Mouse (Mus musculus) embryonic facial prominence, embryonic 10.5 days (tissue): ENCODE data around the gene Dio1. TPM values are rescaled to one million over a fixed set of nuclear protein-coding genes. Genes with fewer than 3 reads are reported as not detected.
A peak's percentile ranks its signal among the peaks of the same experiment; 100 is the strongest.

Source experiments
- DNase-seq: peaks from one replicate; pipeline ENCODE4 v3.0.0-alpha.2; 2017; ENCODE audit warnings: low spot score
- H3K27ac ChIP-seq: fragments of 300-500 bp; sonication (generic); replicated peaks from 2 replicates; pipeline ENCODE4 v1.5.1; 2016; ENCODE audit warnings: mild to moderate bottlenecking
- H3K27me3 ChIP-seq: fragments of 300-500 bp; sonication (generic); replicated peaks from 2 replicates; pipeline ENCODE4 v1.6.1; 2016; ENCODE audit warnings: low read depth, mild to moderate bottlenecking; ENCODE audit not compliant: poor library complexity, severe bottlenecking
- H3K36me3 ChIP-seq: fragments of 300-500 bp; sonication (generic); replicated peaks from 2 replicates; pipeline ENCODE4 v1.6.1; 2016; ENCODE audit warnings: mild to moderate bottlenecking, moderate library complexity
- H3K4me1 ChIP-seq: fragments of 300-500 bp; sonication (generic); 2 replicates; pipeline ENCODE4 v1.6.1; 2016
- H3K4me3 ChIP-seq: fragments of 300-500 bp; sonication (generic); 2 replicates; pipeline ENCODE4 v1.5.1; 2016; ENCODE audit warnings: mild to moderate bottlenecking, moderate library complexity
- H3K9me3 ChIP-seq: fragments of 300-500 bp; sonication (generic); 2 replicates; pipeline ENCODE4 v1.6.1; 2016; ENCODE audit warnings: mild to moderate bottlenecking
- WGBS: fragments of 180-500 bp; shearing (Covaris S2); methylation state at CpG from one replicate; pipeline ENCODE4 v1.1.7; 2016; 5-methylcytosine and 5-hydroxymethylcytosine counted together
- polyA plus RNA-seq: library from polyadenylated mRNA; unstranded; fragments of >200 nt; fragmentation: Nextera tagmentation; extraction: Ambion mirVana; gene quantifications from 2 replicates; pipeline ENCODE4 v1.2.1, GENCODE M21; 2016

Gene Dio1
- polyA plus RNA-seq, 1 experiment from 2014 or later = not detected

DNA sequence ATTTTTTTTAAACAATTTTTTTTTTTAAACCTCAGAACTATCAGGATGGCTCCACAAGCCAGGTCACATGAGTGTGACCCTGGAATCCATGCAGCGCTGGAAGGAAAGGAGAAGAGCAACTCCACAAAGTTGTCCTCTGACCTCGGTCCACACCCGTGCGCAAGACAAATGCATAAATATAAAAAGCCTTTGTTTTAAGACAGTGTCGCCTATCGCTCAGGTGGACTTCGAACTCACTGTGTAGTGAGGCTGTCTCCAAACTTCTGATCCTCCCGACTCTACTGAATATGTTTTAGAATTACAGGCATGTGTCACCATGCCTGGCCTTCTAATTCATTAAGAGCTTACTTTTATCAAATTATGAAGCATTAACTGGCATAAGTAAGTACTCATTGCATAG, 21.6 kb upstream of the Dio1 start:
- Histone ChIP-seq H3K4me1 (no peaks in the 10 kb centered on the region), H3K27ac (no peak overlapping the region), H3K9me3 (no peaks in the 10 kb centered on the region), H3K4me3 (no peak overlapping the region), H3K36me3 (peaks cover 27% of the 10 kb centered on the region), H3K27me3 (no peaks in the 10 kb centered on the region)
- no peak for DNase-seq
- WGBS = 95% methylated on average over 8 of the region's 8 CpGs

DNA sequence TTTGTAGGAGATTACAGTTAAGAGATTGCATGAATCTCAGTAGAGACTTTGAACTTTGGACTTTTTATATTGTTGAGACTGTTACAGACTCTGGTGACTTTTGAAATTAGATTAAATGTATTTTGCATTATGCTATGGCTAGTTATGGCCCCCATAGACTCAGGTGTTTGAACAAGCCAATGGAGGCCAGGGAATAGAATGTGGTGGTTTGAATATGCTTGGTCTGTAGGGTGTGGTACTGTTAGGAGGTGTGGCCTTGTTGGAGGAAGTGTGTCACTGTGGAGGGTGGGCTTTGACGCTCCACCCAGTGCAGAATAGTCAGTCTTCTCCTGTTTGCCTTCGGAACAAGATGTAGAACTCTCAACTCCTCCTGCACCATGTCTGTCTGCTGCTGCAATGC, 16.1 kb upstream of the Dio1 start:
- no peak overlapping the region for H3K27ac ChIP-seq
- no peak overlapping the region for H3K4me3 ChIP-seq
- H3K27me3 ChIP-seq = no peaks in the 10 kb centered on the region
- 87% methylated on average over 2 of the region's 2 CpGs for WGBS
- no peaks in the 10 kb centered on the region for H3K4me1 ChIP-seq
- no peaks in the 10 kb centered on the region for H3K9me3 ChIP-seq
- H3K36me3 ChIP-seq = peaks cover 73% of the 10 kb centered on the region
- DNase-seq = no peak

DNA sequence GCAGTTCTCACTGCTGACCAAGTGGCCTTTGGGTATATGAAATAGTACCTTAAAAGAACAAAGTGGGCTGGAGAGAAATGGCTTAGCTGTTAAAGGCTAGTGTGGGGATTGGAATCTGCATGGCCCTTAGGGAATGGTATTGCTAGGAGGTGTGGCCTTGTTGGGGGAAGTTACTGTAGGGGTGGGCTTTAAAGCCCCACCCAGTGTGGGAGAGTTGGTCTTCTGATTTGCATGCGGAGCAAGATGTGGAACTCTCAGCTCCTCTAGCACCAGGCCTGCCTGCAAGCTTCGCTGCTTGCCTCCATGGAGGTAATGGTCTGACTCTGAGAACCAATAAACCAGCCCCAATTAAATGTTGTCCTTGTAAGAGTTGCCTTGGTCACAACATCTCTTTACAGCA, 14.1 kb upstream of the Dio1 start:
- H3K36me3 ChIP-seq = peaks cover 67% of the 10 kb centered on the region

DNA sequence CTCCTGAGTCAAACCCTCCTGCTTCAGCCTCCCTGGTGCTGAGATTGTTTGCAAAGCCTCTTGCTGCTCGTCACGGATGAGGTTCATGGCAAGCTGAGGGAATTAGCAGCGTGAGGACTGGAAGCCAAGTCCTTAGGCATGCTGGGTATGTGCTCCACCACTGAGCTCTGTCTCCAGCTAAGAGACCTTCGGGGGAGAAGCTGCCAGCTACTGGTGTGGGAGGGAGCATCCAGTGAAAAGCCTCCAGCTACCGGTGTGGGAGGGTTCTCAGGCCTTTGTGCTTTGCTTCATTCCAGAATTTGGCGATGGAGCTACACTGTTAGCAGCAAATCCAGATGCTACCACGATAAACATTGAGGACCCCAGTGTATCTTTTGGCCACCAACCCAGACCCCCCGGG, 11.7 kb upstream of the Dio1 start:
- peaks cover 13% of the 10 kb centered on the region for H3K4me1 ChIP-seq
- peaks cover 59% of the 10 kb centered on the region for H3K36me3 ChIP-seq
- DNase-seq = no peak
- 82% methylated on average over 8 of the region's 8 CpGs for WGBS
- no peaks in the 10 kb centered on the region for H3K9me3 ChIP-seq
- no peak overlapping the region for H3K27ac ChIP-seq
- no peak overlapping the region for H3K4me3 ChIP-seq
- H3K27me3 ChIP-seq = no peaks in the 10 kb centered on the region

More for the DNA sequence above, 14.1 kb upstream of the Dio1 start:
- no peak for DNase-seq
- Histone ChIP-seq H3K27me3 (no peaks in the 10 kb centered on the region), H3K27ac (no peak overlapping the region), H3K9me3 (no peaks in the 10 kb centered on the region), H3K4me3 (no peak overlapping the region), H3K4me1 (no peaks in the 10 kb centered on the region)
- WGBS = 78% methylated on average over 2 of the region's 2 CpGs

DNA sequence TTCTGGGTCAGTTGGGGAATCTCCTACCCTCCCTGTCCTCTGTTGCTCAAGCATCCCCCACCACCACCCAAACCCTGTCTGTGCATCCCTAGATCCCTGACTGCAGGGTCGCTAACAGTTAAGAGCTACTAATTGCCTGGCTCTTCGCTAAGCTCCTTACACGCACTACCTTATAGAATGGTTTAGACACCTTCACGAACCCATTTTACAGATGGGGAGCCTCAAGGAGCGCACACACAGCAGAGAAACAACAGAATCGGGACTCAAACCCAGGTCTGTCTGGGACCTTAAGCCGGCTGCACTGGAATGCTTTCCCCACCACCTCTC, 7.5 kb upstream of the Dio1 start:
- H3K4me3 ChIP-seq = peak overlapping the region; percentile 76
- peaks cover 18% of the 10 kb centered on the region for H3K36me3 ChIP-seq
- H3K9me3 ChIP-seq = no peaks in the 10 kb centered on the region
- no peak for DNase-seq
- peaks cover 19% of the 10 kb centered on the region for H3K4me1 ChIP-seq
- peak overlapping the region; percentile 81 for H3K27ac ChIP-seq
- 11% methylated on average over 7 of the region's 7 CpGs for WGBS
- H3K27me3 ChIP-seq = no peaks in the 10 kb centered on the region

GRCm38 (mm10) chr4:107313690-107314478, 6.9 kb upstream of the Dio1 start, which contains the start of gene Yipf1:
Gene Yipf1, plus strand, starts transcription at chr4:107314363.
- Histone ChIP-seq H3K4me1 (peaks cover 19% of the 10 kb centered on the region), H3K36me3 (peaks cover 13% of the 10 kb centered on the region), H3K27ac (peak within 1 kb of the TSS; percentile 81), H3K4me3 (peak within 1 kb of the TSS; percentile 76), H3K27me3 (no peaks in the 10 kb centered on the region), H3K9me3 (no peaks in the 10 kb centered on the region)
- WGBS = under 1% methylated on average over 29 of the region's 29 CpGs
- peak; percentile 89 for DNase-seq

GRCm38 (mm10) chr4:107303531-107303930, 3.4 kb downstream of the Dio1 start:
- Histone ChIP-seq H3K27ac (no peak overlapping the region), H3K4me3 (no peak overlapping the region), H3K36me3 (no peaks in the 10 kb centered on the region), H3K4me1 (peaks cover 5% of the 10 kb centered on the region), H3K9me3 (no peaks in the 10 kb centered on the region), H3K27me3 (no peaks in the 10 kb centered on the region)
- no peak for DNase-seq
- whole genome bisulfite sequencing = 60% methylated on average over 3 of the region's 3 CpGs

DNA sequence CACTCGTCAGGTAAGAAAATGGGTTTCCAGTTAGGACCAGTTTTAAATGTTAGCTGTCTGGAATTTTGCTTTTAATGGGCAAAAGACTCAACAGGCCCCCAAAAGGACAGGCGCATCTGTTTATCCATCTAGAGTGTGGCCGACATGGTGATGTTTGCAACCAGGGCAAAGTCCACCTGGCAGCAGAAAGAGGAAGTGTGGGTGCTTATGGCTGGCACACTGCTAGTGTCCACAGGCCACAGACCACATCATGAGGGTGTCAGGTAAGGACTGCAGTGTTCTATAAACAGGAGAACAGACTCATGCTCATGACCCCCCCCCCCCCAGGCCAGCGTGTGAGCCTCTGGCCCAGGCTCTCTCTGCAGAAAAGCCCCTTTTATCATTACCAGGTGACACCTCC, 4.1 kb downstream of the Dio1 start:
- Histone ChIP-seq H3K27ac (no peak overlapping the region), H3K4me3 (no peak overlapping the region), H3K9me3 (no peaks in the 10 kb centered on the region), H3K4me1 (peaks cover 5% of the 10 kb centered on the region), H3K36me3 (no peaks in the 10 kb centered on the region), H3K27me3 (no peaks in the 10 kb centered on the region)
- DNase-seq = no peak
- WGBS = 81% methylated on average over 4 of the region's 4 CpGs

GRCm38 (mm10) chr4:107302221-107302620, 4.7 kb downstream of the Dio1 start:
- Histone ChIP-seq H3K27ac (no peak overlapping the region), H3K4me1 (peaks cover 5% of the 10 kb centered on the region), H3K4me3 (no peak overlapping the region), H3K27me3 (no peaks in the 10 kb centered on the region), H3K9me3 (no peaks in the 10 kb centered on the region), H3K36me3 (no peaks in the 10 kb centered on the region)
- no peak for DNase-seq
- WGBS = 88% methylated on average over 9 of the region's 9 CpGs

DNA sequence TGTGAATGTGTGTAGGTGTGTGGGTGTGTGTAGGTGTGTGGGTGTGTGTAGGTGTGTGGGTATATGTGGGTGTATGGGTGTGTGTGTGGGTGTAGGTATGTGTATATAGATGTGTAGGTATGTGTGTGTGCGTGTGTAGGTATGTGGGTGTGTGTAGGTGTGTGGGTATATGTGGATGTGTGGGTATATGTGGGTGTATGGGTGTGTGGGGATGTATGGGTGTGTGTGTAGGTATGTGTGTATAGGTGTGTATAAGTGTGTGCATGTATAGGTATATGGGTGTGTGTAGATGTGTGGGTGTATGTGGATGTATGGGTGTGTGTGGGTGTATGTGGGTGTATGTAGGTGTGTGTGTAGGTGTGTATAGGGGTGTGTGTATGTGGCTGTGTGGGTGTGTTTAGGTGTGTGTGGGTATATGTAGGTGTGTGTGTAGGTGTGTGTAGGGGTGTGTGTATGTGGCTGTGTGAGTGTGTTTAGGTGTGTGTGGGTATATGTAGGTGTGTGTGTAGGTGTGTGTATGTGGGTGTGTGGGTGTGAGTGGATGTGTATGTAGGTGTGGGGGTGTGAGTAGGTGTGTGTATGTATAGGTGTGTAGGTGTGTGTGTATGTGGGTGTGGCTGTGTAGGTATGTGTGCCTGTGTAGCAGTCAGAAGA, 5.9 kb downstream of the Dio1 start:
- Histone ChIP-seq H3K27me3 (no peaks in the 10 kb centered on the region), H3K36me3 (no peaks in the 10 kb centered on the region), H3K4me3 (no peak overlapping the region), H3K9me3 (no peaks in the 10 kb centered on the region), H3K4me1 (no peaks in the 10 kb centered on the region; the same call in none of the 2 replicates), H3K27ac (no peak overlapping the region)
- DNase-seq = no peak
- 94% methylated on average over 1 of the region's 1 CpGs for WGBS

DNA sequence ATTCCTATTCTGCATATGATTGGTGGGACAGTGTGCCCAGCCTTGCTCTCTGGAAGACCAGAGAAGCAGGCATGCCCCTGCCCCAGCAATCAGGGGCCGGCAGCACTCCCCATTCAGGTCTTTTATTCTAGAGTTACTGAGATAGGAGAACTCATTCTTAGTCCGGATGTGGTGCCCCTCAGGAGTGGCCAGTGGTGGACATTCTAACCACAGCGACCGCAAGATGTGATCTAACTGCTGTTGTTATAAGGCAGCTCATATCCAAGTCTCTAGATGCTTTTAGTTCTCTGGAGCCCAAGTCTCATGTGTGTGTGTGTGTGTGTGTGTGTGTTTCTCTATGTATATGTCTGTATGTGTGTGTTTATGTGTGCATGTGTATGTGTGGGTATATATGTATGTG, 6.6 kb downstream of the Dio1 start:
- Histone ChIP-seq H3K4me1 (no peaks in the 10 kb centered on the region; the same call in none of the 2 replicates), H3K27me3 (no peaks in the 10 kb centered on the region), H3K4me3 (no peak overlapping the region), H3K27ac (no peak overlapping the region), H3K36me3 (no peaks in the 10 kb centered on the region), H3K9me3 (no peaks in the 10 kb centered on the region)
- no peak for DNase-seq
- WGBS = 80% methylated on average over 4 of the region's 4 CpGs

GRCm38 (mm10) chr4:107299779-107300340, 7.1 kb downstream of the Dio1 start:
- no peak overlapping the region for H3K27ac ChIP-seq
- H3K4me3 ChIP-seq = no peak overlapping the region
- H3K27me3 ChIP-seq = no peaks in the 10 kb centered on the region
- H3K9me3 ChIP-seq = no peaks in the 10 kb centered on the region
- 84% methylated on average over 7 of the region's 7 CpGs for WGBS
- DNase-seq = no peak
- H3K4me1 ChIP-seq = no peaks in the 10 kb centered on the region; the same call in none of the 2 replicates
- no peaks in the 10 kb centered on the region for H3K36me3 ChIP-seq
